In genomic region chr14:48815231-48815728, GRCm38 (mm10) we compare ENCODE assay signal across 21 mouse cellular contexts.
DNase-seq lines count a peak whose midpoint lies in the region; ATAC-seq and TF ChIP-seq lines count a peak whose summit lies in the region.
"Had no signal": no experiment of that assay in that cellular context is flagged by ENCODE, and none has a peak within 500 bp of the region (broad histone marks: within the 10 kb centered on the region; RNA-seq: fewer than 3 reads in every experiment).

No protein-coding gene starts in this region.

- H3K9ac ChIP-seq in hindbrain, embryonic 11.5 days (ENCODE audit: low read depth, low read length): no peak overlapping the region
- H3K9ac ChIP-seq in hindbrain, embryonic 16.5 days (ENCODE audit: low read depth, low read length): no peak overlapping the region
- no peak overlapping the region for H3K9ac ChIP-seq in midbrain, postnatal 0 days (replicated peaks; ENCODE audit: low read length, poor library complexity, severe bottlenecking)
- H3K9ac ChIP-seq: embryonic facial prominence, embryonic 12.5 days; intestine, embryonic 15.5 days; liver, postnatal 0 days had no signal

- ATAC-seq in hindbrain, embryonic 11.5 days (ENCODE audit: low FRiP score): no peak
- ATAC-seq in hindbrain, embryonic 16.5 days: no peak
- ATAC-seq in midbrain, postnatal 0 days (ENCODE audit: low FRiP score): no peak
- ATAC-seq in megakaryocyte, adult 5-6 weeks (ENCODE audit: poor library complexity, severe bottlenecking): no peak
- ATAC-seq: intestine, embryonic 15.5 days; liver, postnatal 0 days had no signal

- no peak overlapping the region for H3K4me2 ChIP-seq in hindbrain, embryonic 11.5 days (replicated peaks; ENCODE audit: low read depth, low read length)
- no peak overlapping the region for H3K4me2 ChIP-seq in hindbrain, embryonic 16.5 days (ENCODE audit: low read length)
- H3K4me2 ChIP-seq in midbrain, postnatal 0 days (ENCODE audit: low read depth, low read length, poor library complexity, severe bottlenecking): no peak overlapping the region
- H3K4me2 ChIP-seq: embryonic facial prominence, embryonic 12.5 days; intestine, embryonic 15.5 days had no signal

- no peak overlapping the region for H3K4me3 ChIP-seq in hindbrain, embryonic 11.5 days (ENCODE audit: low read depth, low read length)
- no peak overlapping the region for H3K4me3 ChIP-seq in hindbrain, embryonic 16.5 days (ENCODE audit: low read length)
- no peak overlapping the region for H3K4me3 ChIP-seq in midbrain, postnatal 0 days (ENCODE audit: low read depth, low read length)
- H3K4me3 ChIP-seq: embryonic facial prominence, embryonic 12.5 days; hindbrain, embryonic 10.5 days; intestine, embryonic 15.5 days; limb, embryonic 10.5 days; megakaryocyte, embryonic 14.5 days; myocyte had no signal

- H3K27ac ChIP-seq in hindbrain, embryonic 11.5 days (ENCODE audit: low read depth, low read length): no peak overlapping the region
- H3K27ac ChIP-seq in hindbrain, embryonic 16.5 days (ENCODE audit: low read depth, low read length): no peak overlapping the region
- no peak overlapping the region for H3K27ac ChIP-seq in midbrain, postnatal 0 days (ENCODE audit: low read depth, low read length)
- H3K27ac ChIP-seq: embryonic facial prominence, embryonic 12.5 days; hindbrain, embryonic 10.5 days; intestine, embryonic 15.5 days; limb, embryonic 10.5 days had no signal

- no peaks in the 10 kb centered on the region for H3K9me3 ChIP-seq in hindbrain, embryonic 11.5 days (ENCODE audit: control insufficient read depth, low read length)
- H3K9me3 ChIP-seq in hindbrain, embryonic 16.5 days (ENCODE audit: control insufficient read depth, low read length): no peaks in the 10 kb centered on the region
- no peaks in the 10 kb centered on the region for H3K9me3 ChIP-seq in midbrain, postnatal 0 days (ENCODE audit: low read length)
- H3K9me3 ChIP-seq: embryonic facial prominence, embryonic 12.5 days; hindbrain, embryonic 10.5 days; intestine, embryonic 15.5 days; limb, embryonic 10.5 days; megakaryocyte, embryonic 14.5 days had no signal

- H3K27me3 ChIP-seq in hindbrain, embryonic 11.5 days (ENCODE audit: control insufficient read depth, insufficient read depth, low read length): no peaks in the 10 kb centered on the region
- no peaks in the 10 kb centered on the region for H3K27me3 ChIP-seq in hindbrain, embryonic 16.5 days (replicated peaks; ENCODE audit: control insufficient read depth, insufficient read depth, low read length)
- H3K27me3 ChIP-seq in midbrain, postnatal 0 days (ENCODE audit: insufficient read depth, low read length): no peaks in the 10 kb centered on the region; the same call in 1 of the 2 replicates
- H3K27me3 ChIP-seq: embryonic facial prominence, embryonic 12.5 days; intestine, embryonic 15.5 days; megakaryocyte, embryonic 14.5 days had no signal

- TF ChIP-seq CTCF in midbrain, postnatal 0 days (IDR thresholded peaks at IDR 0.05): no peak

- H3K4me1 ChIP-seq in hindbrain, embryonic 11.5 days (replicated peaks; ENCODE audit: control insufficient read depth, insufficient read depth, low read length): no peaks in the 10 kb centered on the region
- H3K4me1 ChIP-seq in hindbrain, embryonic 16.5 days (ENCODE audit: control insufficient read depth, insufficient read depth, low read depth, low read length): no peaks in the 10 kb centered on the region
- no peaks in the 10 kb centered on the region for H3K4me1 ChIP-seq in midbrain, postnatal 0 days (ENCODE audit: insufficient read depth, low read length)
- H3K4me1 ChIP-seq: embryonic facial prominence, embryonic 12.5 days; intestine, embryonic 15.5 days; megakaryocyte, embryonic 14.5 days had no signal

- WGBS in hindbrain, embryonic 11.5 days: 46% methylated on average over 8 of the region's 8 CpGs
- WGBS in hindbrain, embryonic 16.5 days: 31% methylated on average over 8 of the region's 8 CpGs
- 19% methylated on average over 8 of the region's 8 CpGs for WGBS in midbrain, postnatal 0 days

- peak; percentile 24 for DNase-seq in hindbrain, embryonic 11.5 days (ENCODE audit: low spot score)
- peak; percentile 42 for DNase-seq in embryo, embryonic 11 days
- peak; percentile 19 for DNase-seq in forelimb bud, embryonic 11.5 days (ENCODE audit: low read depth, low spot score)
- DNase-seq in midbrain, postnatal 0 days (ENCODE audit: low spot score): peak; percentile 34
- DNase-seq in urinary bladder, postnatal 36 days (ENCODE audit: low spot score in 2 of 2): no peak
- DNase-seq: adrenal gland, adult 2 months; cerebellum, adult 8-10 months; gastrocnemius, postnatal 36 days; kidney, adult 9 months; kidney, postnatal 25 days; liver, postnatal 0 days; lung, postnatal 14 days; thymus, postnatal 14 days had no signal

- H3K36me3 ChIP-seq in hindbrain, embryonic 11.5 days (ENCODE audit: control insufficient read depth, insufficient read depth, low read length): no peaks in the 10 kb centered on the region
- H3K36me3 ChIP-seq in hindbrain, embryonic 16.5 days (ENCODE audit: control insufficient read depth, insufficient read depth, low read length): no peaks in the 10 kb centered on the region
- no peaks in the 10 kb centered on the region for H3K36me3 ChIP-seq in midbrain, postnatal 0 days (ENCODE audit: insufficient read depth, low read length)
- H3K36me3 ChIP-seq: embryonic facial prominence, embryonic 12.5 days; hindbrain, embryonic 10.5 days; intestine, embryonic 15.5 days; limb, embryonic 10.5 days had no signal

Comparison
In these comparisons a context has a peak if more than half of its experiments do, and no peak if none do; other contexts are left out.
1. DNase-seq: peak in hindbrain, embryonic 11.5 days (single experiment), embryo, embryonic 11 days (single experiment), forelimb bud, embryonic 11.5 days (single experiment) and midbrain, postnatal 0 days (single experiment); none in urinary bladder, postnatal 36 days (0 of 2).